In the genomic region with DNA sequence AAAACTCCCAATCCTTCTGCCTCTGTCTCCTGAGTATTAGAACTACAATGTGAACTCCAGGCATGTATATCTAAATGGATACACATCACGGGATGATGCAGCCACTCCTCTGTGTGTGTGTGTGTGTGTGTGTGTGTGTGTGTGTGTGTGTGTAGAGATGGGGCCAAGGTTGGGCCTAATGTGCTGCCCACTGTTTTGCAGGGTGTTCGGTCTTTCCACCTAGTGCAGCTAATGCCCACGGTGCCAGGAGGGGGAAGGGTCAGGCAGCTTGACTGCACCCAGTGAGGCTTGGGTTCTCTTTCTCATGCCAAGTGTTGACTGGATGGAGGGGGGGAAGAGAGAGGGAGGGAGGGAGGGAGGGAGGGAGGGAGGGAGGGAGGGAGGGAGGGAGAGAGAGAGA, we compare ENCODE assay signal across 8 mouse cellular contexts. TPM values are rescaled to one million over a fixed set of nuclear protein-coding genes. Genes with fewer than 3 reads are reported as not detected.
DNase-seq lines count a peak whose midpoint lies in the region; ATAC-seq lines count a peak whose summit lies in the region.

No protein-coding gene starts in this region.

- peak; percentile 56 to 60 for DNase-seq in cerebellum, adult 18-20 months
- no peak for DNase-seq in cerebellum, adult 11 months
- DNase-seq in retina, postnatal 1 day, result peak; percentile 52
- no peak for DNase-seq in retina, embryonic 14.5 days (ENCODE audit: low spot score)
- DNase-seq in kidney, postnatal 36 days, result peak; percentile 80
- DNase-seq in Muller cell, postnatal 12 days (ENCODE audit: inconsistent ontology term), result no peak
- no peak for DNase-seq in layer of hippocampus, adult 9-11 months

- no peak for ATAC-seq in monocyte, adult 5-6 weeks (replicated peaks; ENCODE audit: insufficient number of reproducible peaks, low FRiP score, low TSS enrichment, poor library complexity, severe bottlenecking)

RNA-seq across cellular contexts. Expression of gene Rtn4rl1, which starts 19.3 kb away (rescaled TPM):
- 1.5 to 3.6 TPM (median 2.2 TPM) in 3 replicates for total RNA-seq in monocyte, adult 5-6 weeks (2017)

RNA-seq across cellular contexts. Expression of gene Dph1, which starts 21.8 kb away (rescaled TPM):
- total RNA-seq in monocyte, adult 5-6 weeks (2017), result 3.0 to 22.9 TPM (median 3.2 TPM) in 3 replicates

RNA-seq across cellular contexts. Expression of gene Ovca2, which starts 34.2 kb away (rescaled TPM):
- total RNA-seq in monocyte, adult 5-6 weeks (2017), result 8.5 to 15.8 TPM (median 9.5 TPM) in 3 replicates

RNA-seq across cellular contexts. Expression of gene Hic1, which starts 43.6 kb away (rescaled TPM):
- total RNA-seq in monocyte, adult 5-6 weeks (2017), result 0.11 to 0.95 TPM (median 0.78 TPM) in 3 replicates

Comparison
In these comparisons a context has a peak if more than half of its experiments do, and no peak if none do; other contexts are left out.
1. DNase-seq: peak in cerebellum, adult 18-20 months (2 of 2), retina, postnatal 1 day (single experiment) and kidney, postnatal 36 days (2 of 2); none in cerebellum, adult 11 months (single experiment), retina, embryonic 14.5 days (single experiment), Muller cell, postnatal 12 days (single experiment) and layer of hippocampus, adult 9-11 months (single experiment).